Mouse (Mus musculus) cortical plate, adult 2 months (tissue): ENCODE data around the gene Olfr155.

Experiments used
- CTCF ChIP-seq: fragments of 200-500 bp; IDR thresholded peaks from 2 replicates; pipeline ENCODE4 v1.5.1; 2011; ENCODE audit warnings: mild to moderate bottlenecking, control low read depth, low read length; ENCODE audit not compliant: insufficient read depth; ENCODE audit errors: extremely low read depth
- POLR2A ChIP-seq: fragments of 200-500 bp; IDR thresholded peaks from 2 replicates; pipeline ENCODE4 v1.6.1; 2011; ENCODE audit warnings: mild to moderate bottlenecking, low read length, control low read depth; ENCODE audit not compliant: insufficient read depth; ENCODE audit errors: extremely low read depth

GRCm38 (mm10) chr4:43833752-43834151 is 17.6 kb upstream of the Olfr155 start:
- TF ChIP-seq CTCF, result no peak
- no peak for TF ChIP-seq POLR2A
